In the genomic region with DNA sequence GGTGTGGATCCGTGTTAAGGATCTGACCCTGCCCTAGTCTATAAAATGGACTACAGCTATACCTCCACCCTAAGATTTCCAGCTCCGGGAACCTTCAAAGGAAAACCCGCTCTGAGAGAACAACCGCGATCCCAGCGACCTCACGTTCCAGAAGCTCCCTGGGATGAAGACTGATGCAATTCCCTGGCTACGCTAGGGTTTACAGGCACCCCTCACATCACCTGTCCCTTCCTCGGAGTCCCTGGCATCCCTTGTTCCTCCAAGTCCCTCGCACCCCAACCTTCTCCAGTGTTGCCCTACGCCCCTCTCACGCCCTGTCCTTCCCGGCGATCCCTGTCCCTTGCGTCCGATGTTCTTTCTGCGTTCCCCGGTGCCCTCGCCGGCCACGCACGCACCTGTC, we compare ENCODE assay signal across 7 mouse cellular contexts. TPM values are rescaled to one million over a fixed set of nuclear protein-coding genes. Genes with fewer than 3 reads are reported as not detected.
DNase-seq lines count a peak whose midpoint lies in the region; ATAC-seq and TF ChIP-seq lines count a peak whose summit lies in the region.

No protein-coding gene starts in this region.

- ATAC-seq in lung, postnatal 0 days = 0 out of 2 replicates have a peak, but pooled peaks have one; percentile 0
- ATAC-seq in intestine, postnatal 0 days = peak; percentile 2

- no peaks in the 10 kb centered on the region for H3K9me3 ChIP-seq in lung, postnatal 0 days (ENCODE audit: low read length)
- no peaks in the 10 kb centered on the region for H3K9me3 ChIP-seq in embryonic facial prominence, embryonic 10.5 days
- H3K9me3 ChIP-seq in intestine, postnatal 0 days (ENCODE audit: control insufficient read depth) = no peaks in the 10 kb centered on the region

- WGBS in lung, postnatal 0 days = under 1% methylated on average over 22 of the region's 22 CpGs
- under 1% methylated on average over 22 of the region's 22 CpGs for WGBS in embryonic facial prominence, embryonic 10.5 days
- WGBS in intestine, postnatal 0 days = under 1% methylated on average over 22 of the region's 22 CpGs
- WGBS in small intestine, adult 2 months = under 1% methylated on average over 22 of the region's 22 CpGs

- TF ChIP-seq EP300 in lung, postnatal 0 days (IDR thresholded peaks at IDR 0.05) = no peak

- intact Hi-C loops in left cerebral cortex, postnatal 4 days (cut with DNase I) = no loop called here

- no peak for TF ChIP-seq CTCF in lung, postnatal 0 days (IDR thresholded peaks at IDR 0.05)
- no peak for TF ChIP-seq CTCF in intestine, postnatal 0 days (IDR thresholded peaks at IDR 0.05; ENCODE audit: low read depth)
- no peak for TF ChIP-seq CTCF in small intestine, adult 2 months (IDR thresholded peaks at IDR 0.05; ENCODE audit: extremely low read depth, insufficient read length, insufficient replicate concordance, low read depth, low read length)

- no peaks in the 10 kb centered on the region for H3K27me3 ChIP-seq in lung, postnatal 0 days (replicated peaks; ENCODE audit: insufficient read depth, low read length)
- no peaks in the 10 kb centered on the region for H3K27me3 ChIP-seq in embryonic facial prominence, embryonic 10.5 days (replicated peaks; ENCODE audit: low read depth, poor library complexity, severe bottlenecking)
- no peaks in the 10 kb centered on the region for H3K27me3 ChIP-seq in intestine, postnatal 0 days (replicated peaks; ENCODE audit: control insufficient read depth, insufficient read depth, low read length)
- no peaks in the 10 kb centered on the region for H3K27me3 ChIP-seq in small intestine, adult 2 months (ENCODE audit: control insufficient read depth, insufficient read depth, low read length)

- peak overlapping the region; percentile 79 for H3K4me2 ChIP-seq in lung, postnatal 0 days (replicated peaks; ENCODE audit: low read depth, low read length)
- peak overlapping the region; percentile 79 for H3K4me2 ChIP-seq in intestine, postnatal 0 days (replicated peaks; ENCODE audit: low read depth)

- TF ChIP-seq POLR2A in small intestine, adult 2 months (IDR thresholded peaks at IDR 0.05; ENCODE audit: low read depth, low read length) = no peak

- DNase-seq in lung, postnatal 0 days (ENCODE audit: low spot score) = peak; percentile 50
- DNase-seq in lung, postnatal 10 days = no peak
- no peak for DNase-seq in embryonic facial prominence, embryonic 10.5 days (ENCODE audit: low spot score)
- DNase-seq in adrenal gland, postnatal 14 days = no peak
- DNase-seq in left cerebral cortex, postnatal 4 days = no peak

- H3K4me1 ChIP-seq in lung, postnatal 0 days (ENCODE audit: insufficient read depth, low read depth, low read length) = peaks cover 14% of the 10 kb centered on the region; the same call in 1 of the 2 replicates
- peaks cover 24% of the 10 kb centered on the region for H3K4me1 ChIP-seq in embryonic facial prominence, embryonic 10.5 days
- H3K4me1 ChIP-seq in intestine, postnatal 0 days (replicated peaks; ENCODE audit: control insufficient read depth, insufficient read depth, low read length) = peaks cover 6% of the 10 kb centered on the region; the same call in 1 of the 2 replicates
- H3K4me1 ChIP-seq in small intestine, adult 2 months (ENCODE audit: control insufficient read depth, insufficient read depth, insufficient read length, low read length) = peaks cover 9% of the 10 kb centered on the region; the same call in 1 of the 2 replicates

- H3K9ac ChIP-seq in lung, postnatal 0 days (replicated peaks; ENCODE audit: low read depth) = peak overlapping the region; percentile 85
- H3K9ac ChIP-seq in intestine, postnatal 0 days (ENCODE audit: low read depth, low read length) = peak overlapping the region; percentile 82

- H3K4me3 ChIP-seq in lung, postnatal 0 days (ENCODE audit: low read depth, low read length) = peak overlapping the region; percentile 81
- H3K4me3 ChIP-seq in embryonic facial prominence, embryonic 10.5 days = peak overlapping the region; percentile 97
- H3K4me3 ChIP-seq in intestine, postnatal 0 days (ENCODE audit: low read depth, low read length) = peak overlapping the region; percentile 70
- H3K4me3 ChIP-seq in small intestine, adult 2 months (ENCODE audit: low read depth, low read length) = peak overlapping the region; percentile 81

- H3K27ac ChIP-seq in lung, postnatal 0 days (ENCODE audit: low read length) = peak overlapping the region; percentile 93
- peak overlapping the region; percentile 92 for H3K27ac ChIP-seq in embryonic facial prominence, embryonic 10.5 days (replicated peaks)
- peak overlapping the region; percentile 83 for H3K27ac ChIP-seq in intestine, postnatal 0 days (ENCODE audit: low read depth, low read length)
- peak overlapping the region; percentile 77 for H3K27ac ChIP-seq in small intestine, adult 2 months (ENCODE audit: insufficient read depth, low read depth, low read length)

- peaks cover 6% of the 10 kb centered on the region; the same call in 1 of the 2 replicates for H3K36me3 ChIP-seq in lung, postnatal 0 days (ENCODE audit: insufficient read depth, low read length)
- H3K36me3 ChIP-seq in embryonic facial prominence, embryonic 10.5 days (replicated peaks) = peaks cover 32% of the 10 kb centered on the region
- H3K36me3 ChIP-seq in intestine, postnatal 0 days (ENCODE audit: control insufficient read depth, insufficient read depth) = peaks cover 16% of the 10 kb centered on the region
- H3K36me3 ChIP-seq in small intestine, adult 2 months (ENCODE audit: control insufficient read depth, insufficient read depth, low read length) = peaks cover 20% of the 10 kb centered on the region

RNA-seq across cellular contexts. Expression of gene Usp36, which starts 0.5 kb away (rescaled TPM):
- 10.5 and 11.8 TPM in 2 replicates for polyA plus RNA-seq in lung, postnatal 0 days (2015; fragmentation: Nextera tagmentation; extraction: Ambion mirVana)
- 24.1 and 24.2 TPM in 2 replicates for polyA plus RNA-seq in embryonic facial prominence, embryonic 10.5 days (2016; fragmentation: Nextera tagmentation; extraction: Ambion mirVana)
- 6.0 and 6.1 TPM in 2 replicates for polyA plus RNA-seq in intestine, postnatal 0 days (2015; fragmentation: Nextera tagmentation; extraction: Ambion mirVana)
- 10.8 and 11.5 TPM in 2 replicates for polyA plus RNA-seq in small intestine, adult 2 months (2012; rRNA removed)
- total RNA-seq in adrenal gland, postnatal 14 days (2021) = 23.0 and 24.2 TPM in 2 replicates
- 10 to 100 TPM; 27.3 to 30.2 TPM for total RNA-seq in left cerebral cortex, postnatal 4 days (2021)

RNA-seq across cellular contexts. Expression of gene Cyth1, which starts 41.2 kb away (rescaled TPM):
- polyA plus RNA-seq in lung, postnatal 0 days (2015; fragmentation: Nextera tagmentation; extraction: Ambion mirVana) = 19.4 and 19.5 TPM in 2 replicates
- 15.5 and 15.8 TPM in 2 replicates for polyA plus RNA-seq in embryonic facial prominence, embryonic 10.5 days (2016; fragmentation: Nextera tagmentation; extraction: Ambion mirVana)
- 9.5 and 10.9 TPM in 2 replicates for polyA plus RNA-seq in intestine, postnatal 0 days (2015; fragmentation: Nextera tagmentation; extraction: Ambion mirVana)
- 8.5 and 19.6 TPM in 2 replicates for polyA plus RNA-seq in small intestine, adult 2 months (2012; rRNA removed)
- 48.7 and 60.8 TPM in 2 replicates for total RNA-seq in adrenal gland, postnatal 14 days (2021)
- 10 to 100 TPM; 66.3 to 70.5 TPM for total RNA-seq in left cerebral cortex, postnatal 4 days (2021)

RNA-seq across cellular contexts. Expression of gene Cep295nl, which starts 52.7 kb away (rescaled TPM):
- polyA plus RNA-seq in lung, postnatal 0 days (2015; fragmentation: Nextera tagmentation; extraction: Ambion mirVana) = 0.44 and 0.88 TPM in 2 replicates
- polyA plus RNA-seq in embryonic facial prominence, embryonic 10.5 days (2016; fragmentation: Nextera tagmentation; extraction: Ambion mirVana) = 0.13 and 0.56 TPM in 2 replicates
- polyA plus RNA-seq in intestine, postnatal 0 days (2015; fragmentation: Nextera tagmentation; extraction: Ambion mirVana) = 0.12 TPM in 2 replicates
- polyA plus RNA-seq in small intestine, adult 2 months (2012; rRNA removed) = 0.04 TPM in 1 of 2 replicates, not detected in the other
- total RNA-seq in adrenal gland, postnatal 14 days (2021) = 0.67 and 1.7 TPM in 2 replicates
- 1 to 10 TPM; 2.8 to 3.9 TPM for total RNA-seq in left cerebral cortex, postnatal 4 days (2021)
